Mouse (Mus musculus) neural tube, embryonic 14.5 days (tissue): ENCODE data around the gene Crip1. TPM values are rescaled to one million over a fixed set of nuclear protein-coding genes. Genes with fewer than 3 reads are reported as not detected.

Experiments
- ATAC-seq: fragments of 200-750 bp; cut with Nextera tagmentation; 2 replicates; pipeline ENCODE4 v1.8.0; 2017; ENCODE audit warnings: low read depth, mild to moderate bottlenecking, moderate TSS enrichment, moderate library complexity
- H3K27ac ChIP-seq: fragments of 300-500 bp; sonication (generic); 2 replicates; pipeline ENCODE4 v1.5.1; 2014; ENCODE audit warnings: low read depth, mild to moderate bottlenecking, control low read depth, low read length, moderate library complexity, mixed read lengths
- H3K27me3 ChIP-seq: fragments of 300-500 bp; sonication (generic); 2 replicates; pipeline ENCODE4 v1.6.1; 2014; ENCODE audit warnings: low read length; ENCODE audit not compliant: control insufficient read depth, insufficient read depth
- H3K36me3 ChIP-seq: fragments of 300-500 bp; sonication (generic); 2 replicates; pipeline ENCODE4 v1.6.1; 2014; ENCODE audit warnings: low read length, mixed read lengths; ENCODE audit not compliant: control insufficient read depth, insufficient read depth
- H3K4me1 ChIP-seq: fragments of 300-500 bp; sonication (generic); 2 replicates; pipeline ENCODE4 v1.6.1; 2014; ENCODE audit warnings: low read length; ENCODE audit not compliant: control insufficient read depth, insufficient read depth
- H3K4me2 ChIP-seq: fragments of 300-500 bp; sonication (generic); 2 replicates; pipeline ENCODE4 v1.6.1; 2014; ENCODE audit warnings: mild to moderate bottlenecking, low read depth, low read length, control low read depth
- H3K4me3 ChIP-seq: fragments of 300-500 bp; sonication (generic); 2 replicates; pipeline ENCODE4 v1.5.1; 2014; ENCODE audit warnings: low read depth, low read length, control low read depth, mixed read lengths
- H3K9ac ChIP-seq: fragments of 300-500 bp; sonication (generic); replicated peaks from 2 replicates; pipeline ENCODE4 v1.6.1; 2014; ENCODE audit warnings: low read depth, mild to moderate bottlenecking, control low read depth, low read length, mixed read lengths
- H3K9me3 ChIP-seq: fragments of 300-500 bp; sonication (generic); 2 replicates; pipeline ENCODE4 v1.6.1; 2016; ENCODE audit warnings: low read length; ENCODE audit not compliant: control insufficient read depth
- WGBS: fragments of 180-500 bp; shearing (Covaris S2); extraction: QIAGEN DNeasy Blood & Tissue Kit; methylation state at CpG from one replicate; pipeline ENCODE4 v1.1.7; 2014; 5-methylcytosine and 5-hydroxymethylcytosine counted together
- polyA plus RNA-seq: library from polyadenylated mRNA; unstranded; fragments of >200 nt; fragmentation: Nextera tagmentation; extraction: Ambion mirVana; gene quantifications from 2 replicates; pipeline ENCODE4 v1.2.1, GENCODE M21; 2014

The Crip1 gene
- polyA plus RNA-seq, 1 experiment from 2014 or later = 11.7 TPM

DNA sequence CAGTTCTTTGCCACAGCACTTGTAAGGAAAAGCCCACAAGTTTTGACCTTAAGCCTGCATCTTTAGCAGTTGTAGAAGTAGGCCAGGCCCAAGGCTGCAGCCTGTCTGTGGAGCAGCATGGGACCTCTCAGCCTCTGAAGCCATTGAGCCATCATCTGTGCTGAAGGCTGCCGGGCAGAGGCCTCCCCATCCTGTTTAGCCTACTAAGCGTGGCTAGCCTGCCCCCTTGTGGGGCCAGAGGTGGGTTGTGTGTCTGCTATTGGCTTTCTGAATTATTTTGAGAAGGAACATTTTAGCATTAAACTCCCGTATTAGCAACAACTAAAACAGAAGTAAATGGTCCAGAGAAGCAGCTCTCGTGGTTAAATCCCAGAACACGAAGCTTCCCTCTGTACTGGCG, 43.7 kb upstream of the Crip1 start:
- Histone ChIP-seq H3K9me3 (no peaks in the 10 kb centered on the region), H3K4me3 (no peak overlapping the region), H3K4me2 (no peak overlapping the region), H3K9ac (no peak overlapping the region), H3K27ac (no peak overlapping the region), H3K27me3 (no peaks in the 10 kb centered on the region), H3K4me1 (peaks cover 27% of the 10 kb centered on the region), H3K36me3 (no peaks in the 10 kb centered on the region)
- ATAC-seq = no peak
- 58% methylated on average over 6 of the region's 6 CpGs for WGBS

DNA sequence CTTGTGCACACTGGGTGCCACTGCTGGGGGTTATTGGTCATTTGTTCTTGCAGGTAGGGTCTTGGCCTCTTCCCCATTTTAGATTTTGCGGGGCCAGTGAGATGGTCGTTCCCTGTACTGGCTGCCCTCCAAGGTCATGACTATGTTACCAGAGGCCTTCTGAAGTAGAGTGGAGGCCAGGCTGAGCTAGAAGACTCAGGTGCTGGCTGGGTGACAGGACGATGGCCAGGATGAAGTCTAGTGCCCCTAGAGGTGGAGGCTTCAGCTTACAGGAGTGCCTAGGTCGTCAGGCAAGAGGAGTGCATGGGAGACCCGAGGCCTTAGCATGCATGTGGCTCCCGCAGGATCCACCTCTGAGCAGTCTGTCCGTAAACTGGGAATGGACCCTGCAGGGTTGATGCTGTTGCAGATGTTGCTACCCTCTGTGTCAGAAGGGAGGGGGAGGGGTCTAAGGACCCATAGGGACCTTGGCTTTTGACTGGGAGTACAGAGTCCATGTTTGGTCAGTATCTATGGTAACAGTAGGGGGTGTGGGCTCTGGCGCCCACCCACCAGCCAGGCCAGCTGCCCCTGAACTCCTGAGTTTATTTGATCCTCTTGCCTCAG, 42.2 kb upstream of the Crip1 start:
- Histone ChIP-seq H3K4me1 (peaks cover 22% of the 10 kb centered on the region), H3K9me3 (no peaks in the 10 kb centered on the region), H3K4me3 (no peak overlapping the region), H3K36me3 (no peaks in the 10 kb centered on the region), H3K9ac (no peak overlapping the region), H3K4me2 (no peak overlapping the region), H3K27ac (no peak overlapping the region), H3K27me3 (no peaks in the 10 kb centered on the region)
- ATAC-seq = no peak
- WGBS = 83% methylated on average over 8 of the region's 8 CpGs

DNA sequence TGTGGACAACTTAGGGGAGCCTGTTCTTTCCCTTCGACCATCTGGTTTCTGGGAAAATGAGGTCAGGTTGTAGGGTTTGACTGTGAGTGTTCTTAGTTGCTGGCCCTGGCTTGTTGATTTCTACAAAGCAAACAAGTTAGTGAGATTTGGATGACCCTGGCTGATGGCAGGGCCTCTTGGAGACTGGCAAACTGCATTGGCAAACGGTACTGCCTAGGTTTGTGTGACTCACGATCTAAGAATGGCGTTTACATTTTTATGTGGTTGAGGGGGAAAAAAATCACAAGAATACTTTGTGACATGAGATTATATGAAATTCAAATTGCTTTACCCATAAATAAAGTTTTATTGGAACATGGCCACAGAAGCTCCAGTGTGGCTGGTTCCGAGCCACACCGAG, 39.7 kb upstream of the Crip1 start:
- no peaks in the 10 kb centered on the region for H3K36me3 ChIP-seq
- no peak overlapping the region for H3K4me2 ChIP-seq
- no peaks in the 10 kb centered on the region for H3K9me3 ChIP-seq
- 89% methylated on average over 6 of the region's 6 CpGs for WGBS
- no peak for ATAC-seq
- no peak overlapping the region for H3K27ac ChIP-seq
- H3K9ac ChIP-seq = no peak overlapping the region
- H3K27me3 ChIP-seq = no peaks in the 10 kb centered on the region
- H3K4me1 ChIP-seq = peaks cover 7% of the 10 kb centered on the region; the same call in 1 of the 2 replicates
- no peak overlapping the region for H3K4me3 ChIP-seq

DNA sequence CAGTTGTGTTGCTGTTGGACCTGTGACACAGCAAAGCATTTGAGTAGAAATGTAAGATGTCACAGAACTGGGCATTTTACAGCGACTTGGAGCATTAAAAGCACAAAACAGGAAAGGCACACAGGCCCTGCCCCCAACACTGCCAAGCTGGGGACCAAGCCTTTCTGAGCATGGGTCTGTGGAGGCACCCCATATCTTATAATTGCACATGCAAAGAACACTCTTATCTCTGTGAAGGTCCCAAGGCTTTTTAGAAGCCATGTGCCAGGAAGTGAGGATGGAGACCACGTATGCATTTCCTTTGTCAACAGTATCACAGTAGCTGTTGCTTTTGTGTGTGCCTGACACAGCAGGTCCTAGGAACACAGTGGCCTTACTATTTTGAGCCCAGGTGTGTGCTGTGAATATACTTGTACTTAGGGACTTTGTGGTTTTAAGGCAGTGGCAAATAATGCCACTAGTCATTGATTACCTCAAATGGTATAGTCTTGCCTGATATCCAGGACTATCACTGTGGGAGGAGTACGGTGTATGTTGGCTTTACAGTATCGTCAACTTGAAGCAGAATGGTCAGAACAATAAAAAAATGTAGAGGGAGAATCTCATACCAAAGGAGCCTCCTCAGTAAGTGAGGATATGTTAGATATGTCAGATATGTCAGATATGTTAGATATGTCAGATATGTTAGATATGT, 38.5 kb upstream of the Crip1 start:
- no peak overlapping the region for H3K4me2 ChIP-seq
- H3K4me3 ChIP-seq = no peak overlapping the region
- no peak overlapping the region for H3K27ac ChIP-seq
- no peak for ATAC-seq
- 84% methylated on average over 4 of the region's 4 CpGs for WGBS
- H3K9me3 ChIP-seq = no peaks in the 10 kb centered on the region
- no peak overlapping the region for H3K9ac ChIP-seq
- no peaks in the 10 kb centered on the region for H3K36me3 ChIP-seq
- peaks cover 3% of the 10 kb centered on the region; the same call in 1 of the 2 replicates for H3K4me1 ChIP-seq
- H3K27me3 ChIP-seq = no peaks in the 10 kb centered on the region

DNA sequence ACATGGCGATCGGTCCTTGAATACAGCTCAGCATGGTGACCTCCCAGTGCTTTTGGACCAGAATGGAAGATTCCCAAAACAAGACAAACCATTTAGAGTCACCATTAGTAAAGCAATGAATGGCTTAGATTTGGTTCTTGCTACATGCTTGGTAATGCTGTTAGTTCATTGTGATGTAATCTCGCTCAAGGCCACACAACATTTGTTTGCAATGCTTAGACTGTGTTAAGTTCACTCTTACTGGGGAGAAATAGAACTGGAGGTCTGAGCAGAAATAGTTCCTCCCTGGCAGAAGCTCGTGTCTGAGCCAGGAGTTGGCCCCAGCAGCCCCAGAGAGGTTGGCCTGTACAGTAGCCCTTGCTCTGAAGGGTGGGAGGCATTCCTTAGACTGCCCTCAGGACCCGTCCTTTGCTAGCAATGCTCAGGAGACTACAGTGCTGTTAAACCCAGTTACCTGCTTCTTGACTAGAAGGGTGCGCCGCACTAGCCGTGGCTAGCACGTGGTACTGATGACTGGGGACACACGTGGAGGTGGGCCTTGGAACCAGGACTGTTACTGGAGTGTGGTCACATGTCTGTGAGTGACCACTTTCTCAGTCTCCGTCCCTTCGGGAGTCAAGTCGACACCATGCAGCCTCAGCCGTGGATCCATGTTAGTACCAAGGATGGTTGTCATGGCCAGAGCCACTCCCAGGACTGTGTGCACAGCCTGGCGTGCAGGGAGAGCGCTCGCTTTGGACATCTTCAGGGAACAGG, 37.4 kb upstream of the Crip1 start:
- Histone ChIP-seq H3K4me2 (no peak overlapping the region), H3K9me3 (no peaks in the 10 kb centered on the region), H3K27ac (no peak overlapping the region), H3K27me3 (no peaks in the 10 kb centered on the region), H3K4me1 (0 out of 2 replicates have a peak, but pooled peaks cover 3% of the 10 kb centered on the region), H3K9ac (no peak overlapping the region), H3K36me3 (no peaks in the 10 kb centered on the region), H3K4me3 (no peak overlapping the region)
- no peak for ATAC-seq
- 89% methylated on average over 17 of the region's 17 CpGs for WGBS

DNA sequence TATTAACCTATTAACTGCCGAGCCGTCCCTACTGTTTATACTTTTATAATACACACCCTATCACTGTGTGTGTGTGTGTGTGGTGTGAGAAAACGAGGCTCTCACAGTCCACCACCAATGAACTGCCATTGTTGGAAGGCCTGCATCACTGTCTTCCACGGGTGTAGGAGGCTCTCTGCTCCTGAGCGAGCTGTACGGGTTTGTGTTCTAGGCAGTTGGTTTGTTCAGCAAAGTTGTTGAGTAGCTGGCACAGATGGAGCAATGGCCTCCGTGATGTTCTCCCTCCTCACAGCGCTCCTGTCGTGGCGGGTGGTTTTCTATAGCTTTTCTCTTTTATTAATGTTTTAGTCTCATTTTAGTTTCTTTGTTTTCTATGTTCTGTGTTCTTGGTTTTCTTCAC, 36.3 kb upstream of the Crip1 start:
- Histone ChIP-seq H3K27me3 (no peaks in the 10 kb centered on the region), H3K4me2 (no peak overlapping the region), H3K9ac (no peak overlapping the region), H3K4me1 (0 out of 2 replicates have a peak, but pooled peaks cover 3% of the 10 kb centered on the region), H3K36me3 (no peaks in the 10 kb centered on the region), H3K27ac (no peak overlapping the region), H3K9me3 (no peaks in the 10 kb centered on the region), H3K4me3 (no peak overlapping the region)
- no peak for ATAC-seq
- 83% methylated on average over 10 of the region's 10 CpGs for WGBS

DNA sequence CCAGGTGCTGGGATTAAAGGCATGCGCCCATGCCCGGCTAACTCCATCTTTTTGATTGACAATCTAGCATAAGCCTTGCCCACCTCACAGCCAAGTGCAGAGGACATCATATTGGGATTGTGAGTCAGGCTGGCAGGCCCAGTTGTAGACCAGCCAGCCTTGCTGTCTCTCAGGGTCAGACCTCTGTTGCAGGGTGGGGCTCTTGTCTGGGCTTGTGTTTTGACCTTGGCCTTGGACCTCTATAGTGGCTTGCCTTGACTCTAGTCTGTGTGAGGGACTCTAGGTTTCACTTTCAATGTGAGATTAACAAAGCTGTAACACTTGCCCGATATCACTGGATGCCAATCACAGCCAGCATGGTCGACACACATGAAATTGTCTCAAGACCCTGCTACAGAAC, 32.0 kb upstream of the Crip1 start:
- Histone ChIP-seq H3K36me3 (peaks cover 10% of the 10 kb centered on the region), H3K27me3 (no peaks in the 10 kb centered on the region), H3K4me2 (no peak overlapping the region), H3K9me3 (no peaks in the 10 kb centered on the region), H3K27ac (no peak overlapping the region), H3K4me1 (0 out of 2 replicates have a peak, but pooled peaks cover 3% of the 10 kb centered on the region), H3K4me3 (no peak overlapping the region), H3K9ac (no peak overlapping the region)
- ATAC-seq = no peak
- WGBS = 89% methylated on average over 4 of the region's 4 CpGs

DNA sequence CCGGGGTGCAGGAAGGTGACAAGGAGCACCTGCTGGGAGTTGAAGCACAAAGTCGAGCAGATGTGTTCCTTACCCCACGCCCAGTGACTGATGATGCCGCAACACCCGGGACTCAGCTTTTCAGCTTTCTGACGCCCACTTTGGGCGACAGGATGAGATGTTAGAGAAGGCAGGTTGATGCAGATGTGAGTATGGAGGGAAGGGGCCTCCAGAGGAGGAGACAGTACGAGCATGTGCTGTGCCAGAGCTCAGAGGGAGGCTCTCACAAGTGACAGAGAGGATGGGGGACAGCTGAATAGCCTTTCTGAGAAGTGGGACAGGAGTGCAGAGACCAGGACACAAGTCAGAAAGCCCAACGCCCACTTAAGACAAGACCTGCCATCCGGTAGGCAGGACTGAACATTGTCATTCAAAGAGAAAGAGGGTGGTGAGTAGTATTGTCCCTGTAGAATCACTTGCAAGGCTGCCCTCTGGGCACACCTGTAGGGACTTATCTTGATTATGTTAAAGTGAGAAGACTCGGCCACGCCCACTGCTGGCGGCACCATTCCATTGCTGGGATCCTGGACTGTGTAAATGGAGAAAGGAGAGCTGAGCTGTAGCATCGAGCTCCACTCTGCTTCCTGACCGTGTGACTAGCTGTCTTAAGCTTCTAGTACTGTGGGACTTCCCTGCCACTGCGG, 31.1 kb upstream of the Crip1 start:
- H3K9ac ChIP-seq = no peak overlapping the region
- 91% methylated on average over 16 of the region's 16 CpGs for WGBS
- ATAC-seq = no peak
- H3K27ac ChIP-seq = no peak overlapping the region
- no peak overlapping the region for H3K4me3 ChIP-seq
- H3K4me1 ChIP-seq = no peaks in the 10 kb centered on the region
- no peaks in the 10 kb centered on the region for H3K9me3 ChIP-seq
- peaks cover 10% of the 10 kb centered on the region for H3K36me3 ChIP-seq
- no peaks in the 10 kb centered on the region for H3K27me3 ChIP-seq
- H3K4me2 ChIP-seq = no peak overlapping the region
